Mouse (Mus musculus): ENCODE results near the gene Sp100.
"Not testable (repeated sequence)": the region's sequence is repeated elsewhere in the genome, so short reads cannot be mapped to it uniquely, and the experiment has no call there.

Gene Sp100
- long read RNA-seq, experiment 1, partial matches to known transcripts: 2 of 9 reads
- long read RNA-seq, experiment 1, other reads (novel, unspliced or antisense): 6 of 9 reads
- long read RNA-seq, experiment 2, partial matches to known transcripts: 2 of 4 reads
- long read RNA-seq, experiment 2, other reads (novel, unspliced or antisense): 2 of 4 reads

DNA sequence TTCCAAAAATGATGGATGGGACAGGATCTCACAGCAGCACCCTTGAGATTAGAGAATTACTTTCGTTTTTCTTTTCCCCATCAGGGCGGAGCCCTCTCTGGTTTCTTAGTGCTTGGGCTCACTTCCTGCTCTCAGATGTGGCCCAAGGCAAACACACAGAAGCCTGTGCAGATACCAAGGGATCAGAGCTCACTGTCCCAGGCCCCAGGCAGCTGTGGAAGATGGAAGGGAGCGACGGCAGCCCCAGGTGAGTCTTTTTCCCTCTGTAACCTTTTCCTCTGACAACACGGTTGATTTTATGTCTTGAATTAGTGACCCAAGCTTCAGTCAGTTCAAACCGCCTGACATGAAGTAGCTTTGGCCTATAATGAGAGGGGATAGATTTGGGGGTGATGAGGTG lies at the start of gene Sp100:
Sp100 (plus strand) TSS at position 108 of the 400 bp plus-strand sequence.
- intact Hi-C loops (cut with DNase I): not testable (repeated sequence)

DNA sequence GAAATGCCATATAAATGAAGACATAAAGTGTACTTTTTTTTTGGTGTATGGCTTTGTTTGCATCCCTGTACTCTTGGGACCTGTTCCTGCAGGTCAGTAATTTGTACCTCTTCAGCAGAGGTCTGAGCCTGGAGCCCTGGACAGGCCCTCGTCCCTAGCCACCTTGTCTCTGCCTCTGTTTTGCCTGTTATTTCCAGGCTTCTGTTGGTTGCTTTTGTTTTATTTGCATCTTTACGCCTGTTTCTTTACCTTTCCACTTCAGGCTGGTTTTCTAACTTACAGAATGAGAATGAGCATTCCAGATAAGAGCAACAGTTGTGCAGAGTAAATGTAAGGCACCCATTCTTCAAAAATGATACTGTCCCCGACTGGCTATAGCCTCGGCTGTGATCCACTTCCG lies 49.7 kb upstream of the Sp100 start, which contains the start of gene Sp140:
Sp140 (plus strand) TSS at position 301 of the 400 bp plus-strand sequence.
- intact Hi-C loops (cut with DNase I): not testable (repeated sequence)

- intact Hi-C loops (cut with DNase I): not testable (repeated sequence)
Measured at GRCm38 (mm10) chr1:85600794-85601193, 49.0 kb upstream of the Sp100 start.

- intact Hi-C loops (cut with DNase I): not testable (repeated sequence)
Measured at GRCm38 (mm10) chr1:85604341-85604740, 45.4 kb upstream of the Sp100 start.

GRCm38 (mm10) chr1:85608361-85608760 lies 41.4 kb upstream of the Sp100 start:
- intact Hi-C loops (cut with DNase I): not testable (repeated sequence)

- intact Hi-C loops (cut with DNase I): not testable (repeated sequence)
Measured at GRCm38 (mm10) chr1:85610581-85610980, 39.2 kb upstream of the Sp100 start.

- intact Hi-C loops (cut with DNase I): not testable (repeated sequence)
Measured at GRCm38 (mm10) chr1:85615096-85615495, 34.7 kb upstream of the Sp100 start.

GRCm38 (mm10) chr1:85615819-85616218 lies 34.0 kb upstream of the Sp100 start:
- intact Hi-C loops (cut with DNase I): not testable (repeated sequence)

- intact Hi-C loops (cut with DNase I): not testable (repeated sequence)
Measured at GRCm38 (mm10) chr1:85617161-85617560, 32.6 kb upstream of the Sp100 start.

GRCm38 (mm10) chr1:85618689-85619088 lies 31.1 kb upstream of the Sp100 start:
- intact Hi-C loops (cut with DNase I): not testable (repeated sequence)

GRCm38 (mm10) chr1:85636936-85637335 lies 12.9 kb upstream of the Sp100 start:
- intact Hi-C loops (cut with DNase I): not testable (repeated sequence)

DNA sequence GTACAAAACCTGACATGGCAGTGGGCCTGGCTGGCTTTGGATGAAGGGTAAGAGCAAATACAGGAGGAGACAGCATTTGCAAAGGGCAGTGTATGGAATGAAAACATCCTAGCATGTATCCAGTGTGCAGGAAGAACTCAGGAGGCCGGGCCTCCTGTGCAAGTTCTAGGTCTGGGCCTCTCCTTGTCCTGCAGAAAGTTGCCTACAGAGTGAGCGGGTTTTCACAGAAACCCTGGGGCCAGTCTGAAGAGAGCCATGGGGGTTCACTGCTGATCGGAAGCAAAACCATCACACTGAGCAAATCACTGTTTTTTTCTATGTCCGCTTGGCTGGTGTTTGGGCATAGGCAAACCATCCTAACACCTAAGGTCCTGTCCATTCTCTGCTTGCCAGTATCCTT lies 11.6 kb upstream of the Sp100 start:
- intact Hi-C loops (cut with DNase I): not testable (repeated sequence)

- intact Hi-C loops (cut with DNase I): not testable (repeated sequence)
Measured at GRCm38 (mm10) chr1:85650524-85650923, 736 bp downstream of the Sp100 start.

- intact Hi-C loops (cut with DNase I): not testable (repeated sequence)
Measured at GRCm38 (mm10) chr1:85651770-85652275, 2.0 kb downstream of the Sp100 start.

DNA sequence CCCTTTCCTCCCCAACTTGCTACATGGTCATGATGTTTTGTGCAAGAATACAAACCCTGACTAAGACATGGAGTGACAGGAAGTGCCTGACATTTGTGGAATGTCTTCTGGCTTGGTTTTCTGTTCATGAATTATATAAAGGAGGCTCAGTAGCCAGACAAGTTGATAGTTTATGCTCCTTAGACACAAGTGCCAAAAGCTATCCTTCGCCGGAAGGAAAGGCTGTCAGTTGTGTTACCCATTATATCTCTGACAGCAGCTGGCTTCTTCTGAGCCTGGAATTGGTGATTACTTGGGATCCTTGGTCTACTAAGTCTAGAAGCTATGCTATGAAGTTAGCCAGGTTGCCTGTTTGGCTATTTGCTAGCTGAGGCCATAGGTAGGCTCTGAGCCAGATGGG lies 7.4 kb downstream of the Sp100 start:
- intact Hi-C loops (cut with DNase I): not testable (repeated sequence)

GRCm38 (mm10) chr1:85664266-85664665 lies 14.5 kb downstream of the Sp100 start:
- intact Hi-C loops (cut with DNase I): no loop called here

DNA sequence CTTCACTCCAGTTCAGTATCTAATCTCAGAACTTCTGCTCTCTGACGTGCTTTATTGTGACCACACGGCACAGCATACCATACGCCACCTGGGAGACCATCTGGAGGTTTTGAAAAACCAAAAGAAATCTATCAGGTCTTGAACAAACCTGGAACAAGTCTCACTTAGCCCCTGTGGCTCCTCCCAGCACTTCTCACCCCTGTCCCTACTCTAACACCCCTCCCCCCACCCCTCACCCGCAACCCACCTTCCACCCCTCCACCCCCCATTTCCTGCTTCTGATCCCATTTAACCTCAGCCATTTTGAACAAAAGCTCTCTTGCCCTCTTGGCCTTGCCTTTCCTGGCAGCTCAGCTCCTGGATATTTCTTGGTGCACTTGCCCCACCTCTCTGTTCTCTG lies 30.4 kb downstream of the Sp100 start:
- intact Hi-C loops (cut with DNase I): no loop called here

GRCm38 (mm10) chr1:85686666-85687065 lies 36.9 kb downstream of the Sp100 start:
- intact Hi-C loops (cut with DNase I): no loop called here

DNA sequence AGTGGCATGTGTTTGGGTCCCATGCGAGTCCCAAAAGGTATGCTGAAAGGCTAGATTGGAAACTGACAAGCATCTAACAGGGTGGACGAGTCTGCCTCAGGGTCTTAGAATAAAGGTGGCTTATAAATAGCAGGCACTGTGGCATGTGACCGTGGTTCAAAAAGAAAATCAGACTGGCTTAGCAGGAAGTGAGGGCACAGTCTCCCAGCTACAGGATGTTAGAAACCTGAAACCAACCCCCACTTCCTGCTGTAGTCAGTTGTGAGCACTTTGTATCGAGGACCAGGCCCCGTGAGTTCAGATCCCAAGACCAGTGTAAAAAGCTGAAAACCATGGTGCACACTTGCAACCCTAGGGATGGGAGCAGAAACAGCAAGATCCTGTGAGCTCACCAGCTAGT lies 37.6 kb downstream of the Sp100 start:
- intact Hi-C loops (cut with DNase I): no loop called here

GRCm38 (mm10) chr1:85690544-85690943 lies 40.8 kb downstream of the Sp100 start:
- intact Hi-C loops (cut with DNase I): no loop called here

DNA sequence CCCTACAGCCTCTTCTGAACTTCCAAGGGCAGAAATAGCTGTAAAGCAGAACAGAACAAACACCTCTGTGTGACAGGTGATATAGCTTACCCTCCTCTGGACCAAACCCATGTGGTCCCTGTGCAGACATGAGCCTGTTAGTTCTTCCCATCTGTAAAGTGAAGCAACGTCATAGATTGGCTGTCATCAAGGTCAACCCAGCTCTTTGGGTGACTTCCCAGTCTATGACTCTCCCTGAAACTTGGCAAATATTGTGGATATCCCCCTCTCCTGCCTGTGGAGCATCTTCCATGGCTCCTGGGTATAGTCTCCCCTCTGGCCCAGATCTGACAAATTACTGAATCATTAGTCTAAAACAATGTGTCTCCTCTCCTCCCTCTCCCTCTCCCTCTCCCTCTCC lies 42.5 kb downstream of the Sp100 start:
- intact Hi-C loops (cut with DNase I): no loop called here

- intact Hi-C loops (cut with DNase I): no loop called here
Measured at GRCm38 (mm10) chr1:85693280-85693679, 43.5 kb downstream of the Sp100 start.

- intact Hi-C loops (cut with DNase I): no loop called here
Measured at GRCm38 (mm10) chr1:85695646-85696045, 45.9 kb downstream of the Sp100 start.

Data from adrenal gland (tissue).